Mouse (Mus musculus): ENCODE measurements around the gene Nlgn2. TPM values are rescaled to one million over a fixed set of nuclear protein-coding genes. Genes with fewer than 3 reads are reported as not detected.

Nlgn2 gene
- polyA plus RNA-seq, 1 experiment from 2014 or later: 4.4 TPM

- ATAC-seq (ENCODE audit: low read depth): no peak
- 78% methylated on average over 3 of the region's 3 CpGs for WGBS
- 0 out of 2 replicates have a peak, but pooled peaks cover 2% of the 10 kb centered on the region for H3K9me3 ChIP-seq (ENCODE audit: control insufficient read depth, low read length)
- no peak within 1 kb of the TSS for H3K9ac ChIP-seq (ENCODE audit: low read length)
- peaks cover 10% of the 10 kb centered on the region; the same call in 1 of the 2 replicates for H3K36me3 ChIP-seq (ENCODE audit: control insufficient read depth, insufficient read depth, low read length)
- H3K27ac ChIP-seq (ENCODE audit: low read length): no peak within 1 kb of the TSS
- H3K4me3 ChIP-seq (ENCODE audit: low read length): no peak within 1 kb of the TSS
- H3K4me2 ChIP-seq (ENCODE audit: low read depth, low read length): no peak within 1 kb of the TSS
- H3K4me1 ChIP-seq (replicated peaks; ENCODE audit: control insufficient read depth, insufficient read depth, low read length): no peaks in the 10 kb centered on the region
- no peaks in the 10 kb centered on the region for H3K27me3 ChIP-seq (ENCODE audit: control insufficient read depth, insufficient read depth, low read depth, low read length)
Measured at GRCm38 (mm10) chr11:69822080-69822479, 15.5 kb downstream of the Nlgn2 start, which contains the start of gene Spem1. TSS of gene Spem1 (minus strand) at chr11:69822180.

GRCm38 (mm10) chr11:69818871-69819270 is 18.7 kb downstream of the Nlgn2 start:
- 86% methylated on average over 8 of the region's 8 CpGs for WGBS

GRCm38 (mm10) chr11:69818365-69818764 is 19.2 kb downstream of the Nlgn2 start, which contains the start of gene Spem2:
TSS of gene Spem2 (minus strand) at chr11:69818465.
- no peak for ATAC-seq (ENCODE audit: low read depth)
- Histone ChIP-seq H3K4me3 (ENCODE audit: low read length) (no peak within 1 kb of the TSS), H3K9me3 (ENCODE audit: control insufficient read depth, low read length) (0 out of 2 replicates have a peak, but pooled peaks cover 2% of the 10 kb centered on the region), H3K27ac (ENCODE audit: low read length) (no peak within 1 kb of the TSS), H3K27me3 (ENCODE audit: control insufficient read depth, insufficient read depth, low read depth, low read length) (no peaks in the 10 kb centered on the region), H3K36me3 (ENCODE audit: control insufficient read depth, insufficient read depth, low read length) (no peaks in the 10 kb centered on the region), H3K4me1 (replicated peaks; ENCODE audit: control insufficient read depth, insufficient read depth, low read length) (no peaks in the 10 kb centered on the region), H3K4me2 (ENCODE audit: low read depth, low read length) (no peak within 1 kb of the TSS), H3K9ac (ENCODE audit: low read length) (no peak within 1 kb of the TSS)
- 69% methylated on average over 2 of the region's 2 CpGs for WGBS

More at GRCm38 (mm10) chr11:69818871-69819270, 18.7 kb downstream of the Nlgn2 start:
- Histone ChIP-seq H3K9ac (ENCODE audit: low read length) (no peak overlapping the region), H3K4me3 (ENCODE audit: low read length) (no peak overlapping the region), H3K4me1 (replicated peaks; ENCODE audit: control insufficient read depth, insufficient read depth, low read length) (no peaks in the 10 kb centered on the region), H3K4me2 (ENCODE audit: low read depth, low read length) (no peak overlapping the region), H3K27ac (ENCODE audit: low read length) (no peak overlapping the region), H3K36me3 (ENCODE audit: control insufficient read depth, insufficient read depth, low read length) (no peaks in the 10 kb centered on the region), H3K9me3 (ENCODE audit: control insufficient read depth, low read length) (0 out of 2 replicates have a peak, but pooled peaks cover 2% of the 10 kb centered on the region), H3K27me3 (ENCODE audit: control insufficient read depth, insufficient read depth, low read depth, low read length) (no peaks in the 10 kb centered on the region)
- ATAC-seq (ENCODE audit: low read depth): no peak

GRCm38 (mm10) chr11:69816520-69816919 is 21.1 kb downstream of the Nlgn2 start:
- ATAC-seq (ENCODE audit: low read depth): no peak
- H3K27ac ChIP-seq (ENCODE audit: low read length): no peak overlapping the region
- 85% methylated on average over 12 of the region's 12 CpGs for WGBS
- H3K27me3 ChIP-seq (ENCODE audit: control insufficient read depth, insufficient read depth, low read depth, low read length): no peaks in the 10 kb centered on the region
- H3K36me3 ChIP-seq (ENCODE audit: control insufficient read depth, insufficient read depth, low read length): no peaks in the 10 kb centered on the region
- H3K4me1 ChIP-seq (replicated peaks; ENCODE audit: control insufficient read depth, insufficient read depth, low read length): no peaks in the 10 kb centered on the region
- no peak overlapping the region for H3K9ac ChIP-seq (ENCODE audit: low read length)
- H3K4me2 ChIP-seq (ENCODE audit: low read depth, low read length): no peak overlapping the region
- H3K4me3 ChIP-seq (ENCODE audit: low read length): no peak overlapping the region
- 0 out of 2 replicates have a peak, but pooled peaks cover 2% of the 10 kb centered on the region for H3K9me3 ChIP-seq (ENCODE audit: control insufficient read depth, low read length)

- ATAC-seq (ENCODE audit: low read depth): no peak
- Histone ChIP-seq H3K4me1 (replicated peaks; ENCODE audit: control insufficient read depth, insufficient read depth, low read length) (no peaks in the 10 kb centered on the region), H3K9ac (ENCODE audit: low read length) (no peak within 1 kb of the TSS), H3K27me3 (ENCODE audit: control insufficient read depth, insufficient read depth, low read depth, low read length) (no peaks in the 10 kb centered on the region), H3K4me2 (ENCODE audit: low read depth, low read length) (no peak within 1 kb of the TSS), H3K4me3 (ENCODE audit: low read length) (no peak within 1 kb of the TSS), H3K27ac (ENCODE audit: low read length) (no peak within 1 kb of the TSS), H3K9me3 (ENCODE audit: control insufficient read depth, low read length) (0 out of 2 replicates have a peak, but pooled peaks cover 2% of the 10 kb centered on the region), H3K36me3 (ENCODE audit: control insufficient read depth, insufficient read depth, low read length) (no peaks in the 10 kb centered on the region)
- WGBS: 65% methylated on average over 10 of the region's 10 CpGs
Measured at GRCm38 (mm10) chr11:69815155-69815554, 22.4 kb downstream of the Nlgn2 start, which contains the start of gene Gm39566. TSS of gene Gm39566 (minus strand) at chr11:69815298.

- Histone ChIP-seq H3K27me3 (ENCODE audit: control insufficient read depth, insufficient read depth, low read depth, low read length) (peaks cover 4% of the 10 kb centered on the region; the same call in 1 of the 2 replicates), H3K9ac (ENCODE audit: low read length) (no peak overlapping the region), H3K4me3 (ENCODE audit: low read length) (no peak overlapping the region), H3K36me3 (ENCODE audit: control insufficient read depth, insufficient read depth, low read length) (no peaks in the 10 kb centered on the region), H3K4me2 (ENCODE audit: low read depth, low read length) (no peak overlapping the region), H3K27ac (ENCODE audit: low read length) (no peak overlapping the region), H3K4me1 (replicated peaks; ENCODE audit: control insufficient read depth, insufficient read depth, low read length) (no peaks in the 10 kb centered on the region), H3K9me3 (ENCODE audit: control insufficient read depth, low read length) (peaks cover 3% of the 10 kb centered on the region; the same call in 1 of the 2 replicates)
- ATAC-seq (ENCODE audit: low read depth): no peak
Measured at GRCm38 (mm10) chr11:69810280-69810679, 27.3 kb downstream of the Nlgn2 start.

- Histone ChIP-seq H3K27ac (ENCODE audit: low read length) (no peak overlapping the region), H3K4me1 (replicated peaks; ENCODE audit: control insufficient read depth, insufficient read depth, low read length) (peaks cover 21% of the 10 kb centered on the region), H3K36me3 (ENCODE audit: control insufficient read depth, insufficient read depth, low read length) (no peaks in the 10 kb centered on the region), H3K27me3 (ENCODE audit: control insufficient read depth, insufficient read depth, low read depth, low read length) (peaks cover 19% of the 10 kb centered on the region), H3K4me2 (ENCODE audit: low read depth, low read length) (no peak overlapping the region), H3K9ac (ENCODE audit: low read length) (no peak overlapping the region), H3K9me3 (ENCODE audit: control insufficient read depth, low read length) (peaks cover 3% of the 10 kb centered on the region; the same call in 1 of the 2 replicates), H3K4me3 (ENCODE audit: low read length) (no peak overlapping the region)
- WGBS: 67% methylated on average over 2 of the region's 2 CpGs
- no peak for ATAC-seq (ENCODE audit: low read depth)
Measured at GRCm38 (mm10) chr11:69807641-69808040, 29.9 kb downstream of the Nlgn2 start.

- H3K4me2 ChIP-seq (ENCODE audit: low read depth, low read length): no peak overlapping the region
- WGBS: 71% methylated on average over 4 of the region's 4 CpGs
- ATAC-seq (ENCODE audit: low read depth): no peak
- H3K36me3 ChIP-seq (ENCODE audit: control insufficient read depth, insufficient read depth, low read length): no peaks in the 10 kb centered on the region
- H3K4me1 ChIP-seq (replicated peaks; ENCODE audit: control insufficient read depth, insufficient read depth, low read length): peaks cover 28% of the 10 kb centered on the region
- no peak overlapping the region for H3K9ac ChIP-seq (ENCODE audit: low read length)
- H3K27ac ChIP-seq (ENCODE audit: low read length): no peak overlapping the region
- H3K27me3 ChIP-seq (ENCODE audit: control insufficient read depth, insufficient read depth, low read depth, low read length): peaks cover 28% of the 10 kb centered on the region
- H3K4me3 ChIP-seq (ENCODE audit: low read length): no peak overlapping the region
- peaks cover 3% of the 10 kb centered on the region; the same call in 1 of the 2 replicates for H3K9me3 ChIP-seq (ENCODE audit: control insufficient read depth, low read length)
Measured at GRCm38 (mm10) chr11:69806378-69806777, 31.2 kb downstream of the Nlgn2 start.

GRCm38 (mm10) chr11:69804972-69805909 is 32.3 kb downstream of the Nlgn2 start, which contains the start of gene Tmem102:
TSS of gene Tmem102 (minus strand) at chr11:69805624.
- Histone ChIP-seq H3K27ac (ENCODE audit: low read length) (no peak within 1 kb of the TSS), H3K4me2 (ENCODE audit: low read depth, low read length) (peak within 1 kb of the TSS; percentile 98), H3K4me1 (replicated peaks; ENCODE audit: control insufficient read depth, insufficient read depth, low read length) (peaks cover 39% of the 10 kb centered on the region), H3K9me3 (ENCODE audit: control insufficient read depth, low read length) (peaks cover 3% of the 10 kb centered on the region; the same call in 1 of the 2 replicates), H3K27me3 (ENCODE audit: control insufficient read depth, insufficient read depth, low read depth, low read length) (peaks cover 30% of the 10 kb centered on the region), H3K9ac (ENCODE audit: low read length) (peak within 1 kb of the TSS; percentile 75), H3K36me3 (ENCODE audit: control insufficient read depth, insufficient read depth, low read length) (no peaks in the 10 kb centered on the region), H3K4me3 (ENCODE audit: low read length) (peak within 1 kb of the TSS; percentile 66)
- ATAC-seq (ENCODE audit: low read depth): no peak
- 10% methylated on average over 29 of the region's 29 CpGs for WGBS

Data from lung, embryonic 16.5 days (tissue).